Mouse (Mus musculus) E14TG2a.4 (cell line): ENCODE data around the gene Gm42957.

ENCODE experiments used
- H3K27me3 ChIP-seq: 2 replicates; pipeline ENCODE4 v1.6.1; 2014; ENCODE audit warnings: low read length, control low read depth; ENCODE audit not compliant: insufficient read depth
- H3K36me3 ChIP-seq: 2 replicates; pipeline ENCODE4 v1.6.1; 2014; ENCODE audit warnings: low read length, control low read depth; ENCODE audit not compliant: insufficient read depth
- H3K4me1 ChIP-seq: replicated peaks from 2 replicates; pipeline ENCODE4 v1.6.1; 2014; ENCODE audit warnings: low read depth, low read length, control low read depth
- H3K4me3 ChIP-seq: replicated peaks from 2 replicates; pipeline ENCODE4 v1.5.1; 2014; ENCODE audit warnings: mild to moderate bottlenecking, low read length
- H3K9me3 ChIP-seq: 2 replicates; pipeline ENCODE4 v1.6.1; 2014; ENCODE audit warnings: low read length, control low read depth
- CTCF ChIP-seq: conservative IDR thresholded peaks from 2 replicates; pipeline ENCODE4 v1.5.1; 2014; ENCODE audit warnings: low read length
- NANOG ChIP-seq: IDR thresholded peaks from 2 replicates; pipeline ENCODE4 v1.6.1; 2014; ENCODE audit warnings: borderline replicate concordance, low read length, mixed read lengths
- POU5F1 ChIP-seq: IDR thresholded peaks from 2 replicates; pipeline ENCODE4 v1.6.1; 2014; ENCODE audit warnings: low read length, borderline replicate concordance

Gene Gm42957

DNA sequence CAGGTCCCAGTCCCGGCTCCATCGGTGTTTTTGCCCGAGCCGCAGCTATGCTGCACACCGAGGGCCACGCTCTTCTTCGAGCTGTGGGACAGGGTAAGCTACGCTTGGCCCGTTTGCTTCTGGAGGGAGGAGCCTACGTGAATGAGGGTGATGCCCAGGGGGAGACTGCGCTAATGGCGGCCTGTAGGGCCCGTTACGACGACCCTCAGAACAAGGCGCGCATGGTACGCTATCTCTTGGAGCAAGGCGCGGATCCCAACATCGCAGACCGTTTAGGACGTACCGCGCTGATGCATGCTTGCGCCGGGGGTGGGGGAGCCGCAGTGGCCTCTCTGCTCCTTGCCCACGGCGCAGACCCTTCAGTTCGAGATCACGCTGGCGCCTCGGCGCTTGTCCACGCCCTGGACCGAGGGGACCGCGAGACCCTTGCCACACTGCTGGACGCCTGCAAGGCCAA lies 37.8 kb upstream of the Gm42957 start:
- Histone ChIP-seq H3K4me1 (peaks cover 83% of the 10 kb centered on the region), H3K27me3 (peaks cover 51% of the 10 kb centered on the region), H3K36me3 (no peaks in the 10 kb centered on the region), H3K9me3 (no peaks in the 10 kb centered on the region), H3K4me3 (peak overlapping the region; percentile 81)
- no peak for TF ChIP-seq CTCF
- no peak for TF ChIP-seq NANOG
- no peak for TF ChIP-seq POU5F1

GRCm38 (mm10) chr3:96598156-96599068 lies 36.9 kb upstream of the Gm42957 start:
- TF ChIP-seq CTCF = no peak
- no peak for TF ChIP-seq NANOG
- no peak for TF ChIP-seq POU5F1
- Histone ChIP-seq H3K9me3 (no peaks in the 10 kb centered on the region), H3K36me3 (no peaks in the 10 kb centered on the region), H3K4me1 (peaks cover 83% of the 10 kb centered on the region), H3K4me3 (peak overlapping the region; percentile 81), H3K27me3 (peaks cover 60% of the 10 kb centered on the region)

GRCm38 (mm10) chr3:96599069-96599393 lies 36.2 kb upstream of the Gm42957 start:
- TF ChIP-seq NANOG (no peak), CTCF (no peak), POU5F1 (no peak)
- Histone ChIP-seq H3K27me3 (peaks cover 60% of the 10 kb centered on the region), H3K9me3 (no peaks in the 10 kb centered on the region), H3K4me3 (peak overlapping the region; percentile 81), H3K36me3 (no peaks in the 10 kb centered on the region), H3K4me1 (peaks cover 82% of the 10 kb centered on the region)

- Histone ChIP-seq H3K4me3 (no peak overlapping the region), H3K4me1 (peaks cover 82% of the 10 kb centered on the region), H3K9me3 (no peaks in the 10 kb centered on the region), H3K36me3 (no peaks in the 10 kb centered on the region), H3K27me3 (peaks cover 60% of the 10 kb centered on the region)
- TF ChIP-seq CTCF (no peak), NANOG (no peak), POU5F1 (no peak)
These were observed 35.9 kb upstream of the Gm42957 start for GRCm38 (mm10) chr3:96599411-96599810.

- TF ChIP-seq CTCF (no peak), POU5F1 (no peak), NANOG (no peak)
These were observed 34.5 kb upstream of the Gm42957 start, which contains the start of gene Lix1l for GRCm38 (mm10) chr3:96600639-96601250. Lix1l (plus strand) TSS chr3:96601149.

DNA sequence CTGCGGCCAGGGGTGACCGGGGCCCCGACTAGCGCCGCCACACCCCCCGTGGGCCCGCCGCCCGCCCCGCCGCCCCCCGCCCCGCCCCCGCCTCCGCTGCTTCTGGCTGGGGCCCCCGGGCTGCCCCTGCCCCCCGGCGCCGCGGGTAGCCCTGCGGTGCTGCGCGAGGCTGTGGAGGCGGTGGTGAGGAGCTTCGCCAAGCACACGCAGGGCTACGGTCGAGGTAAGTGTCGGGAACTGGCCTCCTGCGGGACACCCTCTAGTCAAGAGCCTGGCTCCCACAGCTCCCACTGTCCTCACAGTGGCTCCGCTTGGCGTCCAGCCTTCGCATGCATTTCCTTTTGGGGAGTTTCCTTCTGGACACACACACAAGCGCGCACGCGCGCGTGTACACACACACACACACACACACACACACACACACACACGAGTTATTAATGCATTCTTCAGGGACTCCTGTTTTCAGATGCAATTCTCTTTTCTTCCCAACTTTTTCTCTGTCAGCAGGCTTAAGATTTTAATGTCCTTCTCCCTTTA lies 34.0 kb upstream of the Gm42957 start:
- TF ChIP-seq POU5F1 (no peak), CTCF (no peak), NANOG (no peak)
- H3K4me3 ChIP-seq = peak overlapping the region; percentile 83
- no peaks in the 10 kb centered on the region for H3K9me3 ChIP-seq
- peaks cover 66% of the 10 kb centered on the region for H3K4me1 ChIP-seq
- peaks cover 50% of the 10 kb centered on the region for H3K27me3 ChIP-seq
- H3K36me3 ChIP-seq = no peaks in the 10 kb centered on the region

More at GRCm38 (mm10) chr3:96600639-96601250, 34.5 kb upstream of the Gm42957 start, which contains the start of gene Lix1l:
- no peaks in the 10 kb centered on the region for H3K9me3 ChIP-seq
- peaks cover 71% of the 10 kb centered on the region for H3K4me1 ChIP-seq
- no peaks in the 10 kb centered on the region for H3K36me3 ChIP-seq
- peaks cover 56% of the 10 kb centered on the region for H3K27me3 ChIP-seq
- H3K4me3 ChIP-seq = peak within 1 kb of the TSS; percentile 83

- Histone ChIP-seq H3K4me3 (peak overlapping the region; percentile 83), H3K4me1 (peaks cover 58% of the 10 kb centered on the region), H3K27me3 (peaks cover 42% of the 10 kb centered on the region), H3K36me3 (no peaks in the 10 kb centered on the region), H3K9me3 (no peaks in the 10 kb centered on the region)
- no peak for TF ChIP-seq POU5F1
- no peak for TF ChIP-seq NANOG
- no peak for TF ChIP-seq CTCF
These were observed 33.2 kb upstream of the Gm42957 start for GRCm38 (mm10) chr3:96601941-96602703.
